Mouse (Mus musculus) CD4-positive, CD25-positive, alpha-beta regulatory T cell (primary cell): ENCODE results near the gene Luzp1. TPM values are rescaled to one million over a fixed set of nuclear protein-coding genes. Genes with fewer than 3 reads are reported as not detected.

Source experiments
- polyA plus RNA-seq: library from polyadenylated mRNA; unstranded; fragments of 100-300 nt; shearing (Covaris generic); gene quantifications from one replicate; pipeline ENCODE4 v1.2.1, GENCODE M21; 2017

Luzp1 gene
- 6.2 TPM for polyA plus RNA-seq

DNA sequence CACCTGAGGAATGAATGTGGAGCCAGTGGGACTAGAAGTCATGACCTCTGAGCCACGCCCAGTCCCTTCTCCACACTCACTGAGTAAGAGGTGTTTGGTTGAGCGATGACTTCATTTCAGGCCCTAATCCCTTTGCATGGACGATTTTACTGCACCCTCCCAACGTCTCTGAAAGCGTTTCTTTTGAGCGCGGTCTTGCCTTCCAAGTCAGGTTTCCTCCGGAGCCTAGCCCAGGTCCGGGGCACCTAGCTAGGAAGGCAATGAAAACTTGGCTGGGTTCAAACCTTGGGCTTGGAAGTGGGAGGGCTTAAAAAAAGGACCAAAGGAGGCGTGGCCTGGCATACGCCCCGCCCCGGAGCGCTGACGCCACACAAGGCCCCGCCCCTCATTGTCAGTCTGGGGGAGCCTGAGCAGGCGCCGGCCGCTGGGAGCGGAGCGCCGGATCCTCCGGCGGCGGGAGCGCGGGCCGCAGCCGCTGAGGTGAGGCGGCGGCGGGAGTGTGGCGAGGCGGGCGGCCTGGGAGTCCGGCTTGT lies at the start of gene Luzp1:
Gene Luzp1 (plus strand): TSS at position 391 of the 533 bp plus-strand sequence.

DNA sequence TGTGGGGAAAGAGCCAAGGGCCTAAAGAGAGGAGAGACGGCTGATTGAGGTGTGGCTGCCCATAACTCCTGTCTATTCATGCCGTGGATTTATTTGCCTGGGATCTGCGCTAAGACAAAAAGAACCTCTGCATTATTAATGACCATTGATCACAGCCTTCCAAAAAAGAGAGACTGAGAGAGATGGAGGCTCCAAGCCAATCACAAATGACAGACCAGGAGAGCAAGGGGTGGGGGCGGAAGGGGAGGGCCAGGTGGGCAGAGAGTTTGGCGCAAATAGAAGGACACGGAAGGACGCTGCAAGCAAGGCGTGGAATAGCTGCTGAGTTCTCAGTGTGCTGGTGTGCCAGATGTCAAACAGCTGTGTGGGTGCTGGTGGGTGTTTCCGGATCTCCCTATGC lies 46.3 kb upstream of the Luzp1 start, which contains the start of gene Htr1d:
Gene Htr1d (plus strand): TSS at position 301 of the 400 bp plus-strand sequence.

DNA sequence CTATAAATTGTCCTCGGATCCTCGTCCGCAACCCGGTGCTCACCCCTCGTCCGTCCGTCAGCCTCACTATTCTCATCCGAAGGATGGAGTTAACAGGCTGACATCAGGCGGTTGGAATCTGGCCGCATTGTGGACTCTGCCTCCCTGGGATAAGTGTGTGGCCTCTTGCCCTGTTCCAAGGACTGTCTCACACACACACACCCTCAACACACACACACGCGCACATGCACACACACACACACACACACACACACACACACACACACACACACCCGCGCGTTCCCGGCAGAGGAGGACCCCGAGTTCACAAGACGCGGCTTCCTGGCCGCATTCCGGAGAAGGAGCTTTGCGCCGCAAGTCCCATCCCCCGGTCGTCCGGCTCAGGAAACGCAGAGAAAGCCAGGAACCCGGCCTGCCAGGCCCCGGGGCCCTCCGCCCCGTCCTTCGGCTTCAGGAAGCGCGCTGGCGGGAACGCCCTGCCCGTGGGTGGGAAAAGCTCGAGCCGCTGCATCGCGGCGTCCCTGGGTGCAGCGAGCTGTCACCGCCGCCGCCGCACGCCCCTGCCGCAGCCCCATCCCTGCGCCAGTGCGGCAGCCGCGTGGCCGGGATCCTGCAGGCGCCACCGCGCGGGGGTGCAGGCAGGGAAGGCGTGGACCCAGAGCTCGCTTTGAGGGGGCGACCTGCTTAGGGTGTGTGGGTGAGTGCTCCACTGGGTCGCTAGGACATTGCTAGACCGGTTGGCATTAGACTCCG lies 7.3 kb upstream of the Luzp1 start, which contains the start of gene 6030445D17Rik:
Gene 6030445D17Rik (plus strand): TSS at position 165 of the 753 bp plus-strand sequence.

DNA sequence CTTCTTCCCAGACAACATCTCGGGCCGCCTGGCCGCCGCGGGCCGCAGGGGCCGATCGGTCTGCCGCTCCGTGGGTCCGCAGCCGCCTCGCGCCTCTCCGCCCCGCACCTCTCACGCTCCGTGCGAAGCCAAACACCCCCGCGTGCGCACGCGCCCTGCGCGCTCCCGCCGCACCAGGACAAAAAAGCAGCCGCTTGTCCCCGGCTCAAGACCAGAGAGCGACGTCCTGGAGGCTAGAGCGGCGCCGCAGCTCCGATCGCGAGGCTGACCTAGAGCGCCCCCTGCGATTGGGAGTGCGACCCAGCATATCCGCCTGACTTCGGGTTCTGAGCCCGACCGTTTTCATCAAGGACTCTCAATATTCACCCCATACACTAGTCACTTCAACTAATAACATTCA lies 133.0 kb downstream of the Luzp1 start, which contains the start of gene Kdm1a:
Gene Kdm1a (minus strand): TSS at position 156 of the 400 bp plus-strand sequence.

Other genes with a start within 250 kb of the Luzp1 start
- 0.61 TPM for gene Tcea3, start 222.0 kb upstream of the Luzp1 start, polyA plus RNA-seq
- gene Zfp46, start 185.1 kb upstream of the Luzp1 start, polyA plus RNA-seq, result 14.4 TPM
- 125 TPM for gene Hnrnpr, start 158.8 kb upstream of the Luzp1 start, polyA plus RNA-seq
- not detected for gene Htr1d, start 46.2 kb upstream of the Luzp1 start, polyA plus RNA-seq
- 0.50 TPM for gene 6030445D17Rik, start 7.5 kb upstream of the Luzp1 start, polyA plus RNA-seq
- 84.4 TPM for gene Kdm1a, start 133.0 kb downstream of the Luzp1 start, polyA plus RNA-seq
- not detected for gene Tex46, start 140.7 kb downstream of the Luzp1 start, polyA plus RNA-seq
- not detected for gene Lactbl1, start 152.9 kb downstream of the Luzp1 start, polyA plus RNA-seq